Mouse (Mus musculus) MEL (cell line): Measurements from ENCODE around the gene Ubash3b.

ENCODE experiments used
- CHD2 ChIP-seq: IDR thresholded peaks from 2 replicates; pipeline ENCODE4 v1.6.1; 2011; ENCODE audit warnings: low read length, improper control_type of control experiment
- CTCF ChIP-seq, 3 experiments: IDR thresholded peaks in 2 of 3; conservative IDR thresholded peaks in 1 of 3; 2 replicates each; pipeline ENCODE4 v1.5.1; 2011 to 2012; ENCODE audit warnings: low read length in 3 of 3, low read depth in 2 of 3, mild to moderate bottlenecking in 2 of 3, improper control_type of control experiment in 1 of 3, inconsistent platforms in 1 of 3, mixed read lengths in 1 of 3, moderate library complexity in 1 of 3; ENCODE audit not compliant: control insufficient read depth in 1 of 3, insufficient read depth in 1 of 3, poor library complexity in 1 of 3, severe bottlenecking in 1 of 3
- EP300 ChIP-seq, 2 experiments: IDR thresholded peaks; 2 replicates each; pipeline ENCODE4 v1.6.1; 2011; ENCODE audit warnings: improper control_type of control experiment in 2 of 2, low read length in 2 of 2, low read depth in 1 of 2, mild to moderate bottlenecking in 1 of 2
- HCFC1 ChIP-seq: IDR thresholded peaks from 2 replicates; pipeline ENCODE4 v1.6.1; 2012; ENCODE audit warnings: low read depth, mild to moderate bottlenecking, inconsistent platforms, low read length, improper control_type of control experiment, moderate library complexity
- KAT2A ChIP-seq: conservative IDR thresholded peaks from 2 replicates; pipeline ENCODE4 v1.6.1; 2012; ENCODE audit warnings: low read depth, low read length, improper control_type of control experiment, inconsistent platforms
- MAX ChIP-seq: IDR thresholded peaks from 2 replicates; pipeline ENCODE4 v1.6.1; 2011; ENCODE audit warnings: low read length, improper control_type of control experiment
- MEF2A ChIP-seq: IDR thresholded peaks from 2 replicates; pipeline ENCODE4 v1.6.1; 2014; ENCODE audit warnings: low read depth, mild to moderate bottlenecking, inconsistent platforms, low read length, improper control_type of control experiment; ENCODE audit not compliant: poor library complexity, insufficient replicate concordance, severe bottlenecking; ENCODE audit errors: extremely low read depth
- MXI1 ChIP-seq: IDR thresholded peaks from 2 replicates; pipeline ENCODE4 v1.6.1; 2011; ENCODE audit warnings: mild to moderate bottlenecking, low read depth, low read length, improper control_type of control experiment
- POLR2A ChIP-seq, 2 experiments: IDR thresholded peaks; 2 replicates each; pipeline ENCODE4 v1.6.1; 2011 to 2012; ENCODE audit warnings: low read length in 2 of 2, mild to moderate bottlenecking in 2 of 2, control low read depth in 1 of 2, improper control_type of control experiment in 1 of 2, low read depth in 1 of 2, moderate library complexity in 1 of 2; ENCODE audit not compliant: control insufficient read depth in 1 of 2, insufficient read depth in 1 of 2, poor library complexity in 1 of 2
- RCOR1 ChIP-seq: IDR thresholded peaks from 2 replicates; pipeline ENCODE4 v1.6.1; 2012; ENCODE audit warnings: low read depth, mild to moderate bottlenecking, inconsistent platforms, low read length, improper control_type of control experiment
- TBP ChIP-seq: IDR thresholded peaks from 2 replicates; pipeline ENCODE4 v1.8.0; 2011; ENCODE audit warnings: low read depth, low read length, improper control_type of control experiment
- TCF12 ChIP-seq: IDR thresholded peaks from 2 replicates; pipeline ENCODE4 v1.6.1; 2014; ENCODE audit warnings: low read depth, mild to moderate bottlenecking, inconsistent platforms, low read length, improper control_type of control experiment, moderate library complexity
- UBTF ChIP-seq: IDR thresholded peaks from 2 replicates; pipeline ENCODE4 v1.6.1; 2012; ENCODE audit warnings: low read depth, mild to moderate bottlenecking, inconsistent platforms, low read length, improper control_type of control experiment, moderate library complexity, borderline replicate concordance; ENCODE audit not compliant: insufficient read depth
- ZC3H11A ChIP-seq: IDR thresholded peaks from 2 replicates; pipeline ENCODE4 v1.6.1; 2012; ENCODE audit warnings: low read depth, mild to moderate bottlenecking, inconsistent platforms, low read length, improper control_type of control experiment

DNA sequence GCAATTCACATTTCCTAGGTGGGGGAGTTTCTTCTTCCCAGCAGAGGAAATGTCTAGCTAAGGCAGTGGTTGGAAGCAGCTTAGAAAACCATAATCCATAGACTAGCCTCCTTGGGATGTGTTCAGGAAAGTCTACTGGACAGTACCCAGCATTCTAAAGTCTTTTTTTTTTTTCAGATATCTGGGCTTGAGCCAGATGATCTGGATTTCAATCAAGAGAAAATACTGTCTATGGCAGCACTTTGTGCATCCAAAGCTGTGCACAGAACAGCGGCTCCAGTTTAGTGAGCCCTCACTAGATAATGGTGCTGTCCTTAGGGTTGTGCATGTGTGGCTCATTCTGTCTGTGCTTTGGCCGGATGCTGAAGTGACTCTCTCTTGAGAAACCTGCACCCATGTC is 2.3 kb downstream of the Ubash3b start:
- TF ChIP-seq EP300 (IDR thresholded peaks at IDR 0.05; ENCODE audit: low read depth in 1 of 2, low read length in 2 of 2) = no peak
- TF ChIP-seq CTCF (IDR thresholded peaks at IDR 0.05 in 2 of 3, conservative IDR thresholded peaks at IDR 0.05 in 1 of 3; ENCODE audit: control insufficient read depth in 1 of 3, insufficient read depth in 1 of 3, low read depth in 2 of 3, low read length in 3 of 3, poor library complexity in 1 of 3, severe bottlenecking in 1 of 3) = no peak
- no peak for TF ChIP-seq ZC3H11A
- no peak for TF ChIP-seq TBP
- no peak for TF ChIP-seq MAX
- no peak for TF ChIP-seq HCFC1
- TF ChIP-seq RCOR1 = no peak
- no peak for TF ChIP-seq POLR2A (IDR thresholded peaks at IDR 0.05; ENCODE audit: control insufficient read depth in 1 of 2, insufficient read depth in 1 of 2, low read depth in 1 of 2, low read length in 2 of 2, poor library complexity in 1 of 2)
- no peak for TF ChIP-seq TCF12
- TF ChIP-seq CHD2 = no peak
- TF ChIP-seq MXI1 = no peak
- no peak for TF ChIP-seq UBTF
- no peak for TF ChIP-seq KAT2A
- TF ChIP-seq MEF2A = no peak
